Mouse (Mus musculus) stomach, postnatal 0 days (tissue): ENCODE results near the gene Zfand4.

ENCODE experiments used
- CTCF ChIP-seq: IDR thresholded peaks from 2 replicates; pipeline ENCODE4 v1.5.1; 2016; ENCODE audit warnings: antibody characterized with exemption, low read depth, mild to moderate bottlenecking, moderate library complexity
- EP300 ChIP-seq: optimal IDR thresholded peaks from 2 replicates; pipeline ENCODE3; 2016; ENCODE audit warnings: antibody characterized with exemption

- TF ChIP-seq EP300 (no peak), CTCF (no peak)
Observed at GRCm38 (mm10) chr6:116349997-116350396, 86.0 kb downstream of the Zfand4 start.
